Mouse (Mus musculus): ENCODE measurements at regions not wholly inside any gene's neighbourhood (a gene's known extent, or its start where the extent isn't known, plus 50 kb on each side); places are given as distances from the start of the nearest gene placed in this dataset.
"Not testable (repeated sequence)": the region's sequence is repeated elsewhere in the genome, so short reads cannot be mapped to it uniquely, and the experiment has no call there.

DNA sequence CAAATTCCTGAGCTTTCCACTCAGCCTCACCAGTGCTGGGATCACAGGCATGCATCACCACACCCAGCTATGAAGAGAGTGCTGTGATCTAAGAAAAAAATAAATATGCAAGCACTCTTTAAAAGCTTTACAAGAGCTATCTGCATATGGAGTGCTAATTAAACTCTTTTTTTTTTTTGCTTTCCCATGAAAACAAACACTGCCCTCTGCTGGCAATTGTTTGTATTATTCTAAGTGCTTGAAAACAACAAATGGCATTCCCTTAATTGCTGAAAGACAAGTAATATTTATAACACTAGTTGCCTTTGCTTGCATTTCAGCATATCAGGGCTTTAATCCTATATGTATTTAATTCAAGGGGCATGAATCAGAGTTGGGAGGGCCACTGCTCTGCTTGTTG, 91.8 kb downstream of the 5730507C01Rik start:
- intact Hi-C loops (cut with DNase I) = not testable (repeated sequence)

DNA sequence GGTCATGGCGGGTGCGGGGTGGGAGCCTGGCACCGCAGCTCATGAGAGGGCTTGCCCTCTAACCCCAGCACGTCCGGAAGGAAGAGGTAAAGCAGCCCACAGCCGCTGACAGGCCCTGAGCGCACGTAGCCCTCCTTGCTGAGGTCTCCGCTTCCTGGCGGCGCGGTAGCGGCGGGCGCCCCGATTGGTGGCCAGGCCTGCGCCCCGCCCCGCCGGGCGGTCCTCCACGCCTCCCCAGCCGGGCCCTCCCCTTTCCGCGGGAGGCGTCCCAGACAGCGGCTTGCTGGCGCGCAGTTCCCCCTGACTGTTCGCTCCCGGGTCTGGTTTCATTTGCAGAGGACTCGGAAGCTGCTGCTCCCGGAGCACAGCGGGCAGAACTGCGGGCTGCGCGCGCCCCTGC, 95.5 kb downstream of the 5730507C01Rik start:
- peak; percentile 24 to 52 for DNase-seq (ENCODE audit: low spot score in 2 of 2)
- intact Hi-C loops (cut with DNase I) = no loop called here

More for the DNA sequence above, 91.8 kb downstream of the 5730507C01Rik start:
- peak; percentile 1 to 8 for DNase-seq (ENCODE audit: low spot score in 2 of 2)

DNA sequence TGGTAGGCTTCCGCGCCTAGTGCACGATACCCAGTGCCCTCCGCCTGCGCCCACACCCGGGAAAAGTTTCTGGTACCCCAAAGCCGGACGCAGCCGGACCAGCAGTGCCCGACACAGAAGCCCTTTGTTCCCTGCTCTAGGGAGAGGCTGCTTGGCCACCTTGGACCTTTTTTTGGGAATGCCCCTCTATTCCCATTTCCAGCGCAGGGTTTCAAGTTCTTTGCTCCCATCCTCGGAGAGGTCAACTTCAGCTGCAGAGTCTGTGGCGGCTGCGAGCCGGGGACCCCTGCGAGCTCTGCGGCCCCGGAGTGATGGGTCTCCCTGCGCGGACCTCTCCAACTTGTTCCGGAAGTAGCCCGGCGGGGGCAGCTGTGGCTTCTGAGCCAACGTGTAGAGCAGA, 96.3 kb downstream of the 5730507C01Rik start:
- intact Hi-C loops (cut with DNase I); DNase-seq (ENCODE audit: low spot score in 2 of 2): not testable (repeated sequence)
